29 mouse cellular contexts compared by ENCODE assay signal in the genomic region with DNA sequence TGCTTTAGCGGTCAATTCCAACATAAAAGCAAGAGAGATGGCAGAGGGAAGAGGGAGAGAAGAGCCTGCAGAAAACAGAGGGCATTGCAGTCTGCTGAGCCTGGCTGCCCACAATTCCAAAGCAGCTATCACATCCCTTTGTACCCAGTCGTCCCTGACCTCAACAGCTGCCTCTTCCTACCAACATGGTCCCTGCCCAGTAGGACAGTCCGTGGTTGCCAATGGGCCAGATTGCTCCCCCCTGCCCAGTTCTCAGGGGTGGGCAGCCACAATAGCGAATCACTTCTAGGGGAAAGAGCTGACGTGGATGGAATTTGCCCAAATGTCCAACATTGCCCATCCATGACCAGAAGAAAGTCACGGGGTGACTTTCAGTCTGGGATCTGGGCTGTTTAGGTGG.
DNase-seq lines count a peak whose midpoint lies in the region; ATAC-seq and TF ChIP-seq lines count a peak whose summit lies in the region.
"Had no signal": no experiment of that assay in that cellular context is flagged by ENCODE, and none has a peak within 500 bp of the region (broad histone marks: within the 10 kb centered on the region; RNA-seq: fewer than 3 reads in every experiment).

No protein-coding gene starts in this region.

- TF ChIP-seq CTCF in midbrain, postnatal 0 days (IDR thresholded peaks at IDR 0.05): no peak

- H3K4me3 ChIP-seq in forebrain, embryonic 11.5 days (ENCODE audit: low read depth, low read length): no peak overlapping the region
- no peak overlapping the region for H3K4me3 ChIP-seq in forebrain, embryonic 12.5 days (replicated peaks)
- H3K4me3 ChIP-seq in hindbrain, embryonic 16.5 days (ENCODE audit: low read length): no peak overlapping the region
- no peak overlapping the region for H3K4me3 ChIP-seq in hindbrain, embryonic 12.5 days
- no peak overlapping the region for H3K4me3 ChIP-seq in midbrain, postnatal 0 days (ENCODE audit: low read depth, low read length)
- no peak overlapping the region for H3K4me3 ChIP-seq in midbrain, embryonic 10.5 days
- H3K4me3 ChIP-seq: embryonic facial prominence, embryonic 10.5 days; embryonic facial prominence, embryonic 13.5 days; erythroblast, embryonic 14.5 days; heart, adult 2 months; heart, embryonic 10.5 days; heart, embryonic 13.5 days; hindbrain, embryonic 13.5 days had no signal

- H3K27ac ChIP-seq in forebrain, embryonic 11.5 days (ENCODE audit: low read depth, low read length): no peak overlapping the region
- no peak overlapping the region for H3K27ac ChIP-seq in forebrain, embryonic 12.5 days
- no peak overlapping the region for H3K27ac ChIP-seq in hindbrain, embryonic 16.5 days (ENCODE audit: low read depth, low read length)
- H3K27ac ChIP-seq in hindbrain, embryonic 12.5 days: no peak overlapping the region
- no peak overlapping the region for H3K27ac ChIP-seq in midbrain, postnatal 0 days (ENCODE audit: low read depth, low read length)
- H3K27ac ChIP-seq in midbrain, embryonic 10.5 days (replicated peaks): no peak overlapping the region
- H3K27ac ChIP-seq: embryonic facial prominence, embryonic 10.5 days; embryonic facial prominence, embryonic 13.5 days; heart, adult 2 months; heart, embryonic 10.5 days; heart, embryonic 13.5 days; hindbrain, embryonic 13.5 days had no signal

- H3K4me1 ChIP-seq in forebrain, embryonic 11.5 days (replicated peaks; ENCODE audit: control insufficient read depth, insufficient read depth, low read length): no peaks in the 10 kb centered on the region
- H3K4me1 ChIP-seq in forebrain, embryonic 12.5 days: no peaks in the 10 kb centered on the region
- H3K4me1 ChIP-seq in hindbrain, embryonic 16.5 days (ENCODE audit: control insufficient read depth, insufficient read depth, low read depth, low read length): no peaks in the 10 kb centered on the region
- H3K4me1 ChIP-seq in hindbrain, embryonic 12.5 days: no peaks in the 10 kb centered on the region
- H3K4me1 ChIP-seq in midbrain, postnatal 0 days (ENCODE audit: insufficient read depth, low read length): no peaks in the 10 kb centered on the region
- H3K4me1 ChIP-seq in midbrain, embryonic 10.5 days: no peaks in the 10 kb centered on the region
- H3K4me1 ChIP-seq: embryonic facial prominence, embryonic 10.5 days; embryonic facial prominence, embryonic 13.5 days; heart, embryonic 13.5 days; hindbrain, embryonic 13.5 days had no signal

- H3K4me2 ChIP-seq in forebrain, embryonic 11.5 days (ENCODE audit: low read depth, low read length, severe bottlenecking): no peak overlapping the region
- H3K4me2 ChIP-seq in forebrain, embryonic 12.5 days: no peak overlapping the region
- H3K4me2 ChIP-seq in hindbrain, embryonic 16.5 days (ENCODE audit: low read length): no peak overlapping the region
- H3K4me2 ChIP-seq in hindbrain, embryonic 12.5 days (replicated peaks): no peak overlapping the region
- no peak overlapping the region for H3K4me2 ChIP-seq in midbrain, postnatal 0 days (ENCODE audit: low read depth, low read length, poor library complexity, severe bottlenecking)
- H3K4me2 ChIP-seq: embryonic facial prominence, embryonic 13.5 days; heart, embryonic 13.5 days; hindbrain, embryonic 13.5 days had no signal

- peak; percentile 19 for DNase-seq in forebrain, embryonic 11.5 days (ENCODE audit: low spot score)
- DNase-seq in midbrain, postnatal 0 days (ENCODE audit: low spot score): peak; percentile 30
- no peak for DNase-seq in midbrain, embryonic 10.5 days (ENCODE audit: low spot score)
- DNase-seq: adrenal gland, adult 2 months; adrenal gland, postnatal 14 days; cerebellum, adult 11 months; cerebellum, adult 2 months; cerebellum, postnatal 25 days; embryo, embryonic 11 days; forebrain, postnatal 0 days; gastrocnemius, postnatal 10 days; gastrocnemius, postnatal 36 days; heart, adult 2 months; heart, postnatal 14 days; heart, postnatal 4 days; kidney, adult 18-20 months had no signal

- WGBS in forebrain, embryonic 11.5 days: 89% methylated on average over 6 of the region's 6 CpGs
- 87% methylated on average over 6 of the region's 6 CpGs for WGBS in forebrain, embryonic 12.5 days
- 75% methylated on average over 6 of the region's 6 CpGs for WGBS in hindbrain, embryonic 16.5 days
- WGBS in hindbrain, embryonic 12.5 days: 89% methylated on average over 6 of the region's 6 CpGs
- 87% methylated on average over 6 of the region's 6 CpGs for WGBS in midbrain, postnatal 0 days
- 90% methylated on average over 6 of the region's 6 CpGs for WGBS in midbrain, embryonic 10.5 days

- H3K27me3 ChIP-seq in forebrain, embryonic 11.5 days (ENCODE audit: control insufficient read depth, insufficient read depth, low read length): no peaks in the 10 kb centered on the region
- H3K27me3 ChIP-seq in forebrain, embryonic 12.5 days: no peaks in the 10 kb centered on the region
- no peaks in the 10 kb centered on the region for H3K27me3 ChIP-seq in hindbrain, embryonic 16.5 days (replicated peaks; ENCODE audit: control insufficient read depth, insufficient read depth, low read length)
- no peaks in the 10 kb centered on the region for H3K27me3 ChIP-seq in hindbrain, embryonic 12.5 days
- H3K27me3 ChIP-seq in midbrain, postnatal 0 days (ENCODE audit: insufficient read depth, low read length): no peaks in the 10 kb centered on the region
- no peaks in the 10 kb centered on the region for H3K27me3 ChIP-seq in midbrain, embryonic 10.5 days (ENCODE audit: low read depth, poor library complexity, severe bottlenecking)
- H3K27me3 ChIP-seq: embryonic facial prominence, embryonic 13.5 days; heart, embryonic 13.5 days; hindbrain, embryonic 13.5 days had no signal

- H3K36me3 ChIP-seq in forebrain, embryonic 11.5 days (ENCODE audit: control insufficient read depth, insufficient read depth, low read length): no peaks in the 10 kb centered on the region
- no peaks in the 10 kb centered on the region for H3K36me3 ChIP-seq in forebrain, embryonic 12.5 days (replicated peaks)
- H3K36me3 ChIP-seq in hindbrain, embryonic 16.5 days (ENCODE audit: control insufficient read depth, insufficient read depth, low read length): no peaks in the 10 kb centered on the region
- H3K36me3 ChIP-seq in hindbrain, embryonic 12.5 days: no peaks in the 10 kb centered on the region
- no peaks in the 10 kb centered on the region for H3K36me3 ChIP-seq in midbrain, postnatal 0 days (ENCODE audit: insufficient read depth, low read length)
- no peaks in the 10 kb centered on the region for H3K36me3 ChIP-seq in midbrain, embryonic 10.5 days
- H3K36me3 ChIP-seq: embryonic facial prominence, embryonic 10.5 days; embryonic facial prominence, embryonic 13.5 days; heart, embryonic 10.5 days; heart, embryonic 13.5 days had no signal

- H3K9me3 ChIP-seq in forebrain, embryonic 11.5 days (ENCODE audit: control insufficient read depth, low read length): no peaks in the 10 kb centered on the region
- no peaks in the 10 kb centered on the region for H3K9me3 ChIP-seq in forebrain, embryonic 12.5 days
- H3K9me3 ChIP-seq in hindbrain, embryonic 16.5 days (ENCODE audit: control insufficient read depth, low read length): no peaks in the 10 kb centered on the region
- H3K9me3 ChIP-seq in hindbrain, embryonic 12.5 days (replicated peaks): no peaks in the 10 kb centered on the region
- no peaks in the 10 kb centered on the region for H3K9me3 ChIP-seq in midbrain, postnatal 0 days (ENCODE audit: low read length)
- no peaks in the 10 kb centered on the region for H3K9me3 ChIP-seq in midbrain, embryonic 10.5 days (replicated peaks)
- H3K9me3 ChIP-seq: heart, embryonic 10.5 days; heart, embryonic 13.5 days; hindbrain, embryonic 13.5 days had no signal

- H3K9ac ChIP-seq in forebrain, embryonic 11.5 days (ENCODE audit: low read length): no peak overlapping the region
- H3K9ac ChIP-seq in forebrain, embryonic 12.5 days: no peak overlapping the region
- no peak overlapping the region for H3K9ac ChIP-seq in hindbrain, embryonic 16.5 days (ENCODE audit: low read depth, low read length)
- H3K9ac ChIP-seq in hindbrain, embryonic 12.5 days: no peak overlapping the region
- no peak overlapping the region for H3K9ac ChIP-seq in midbrain, postnatal 0 days (replicated peaks; ENCODE audit: low read length, poor library complexity, severe bottlenecking)
- H3K9ac ChIP-seq: embryonic facial prominence, embryonic 13.5 days; forebrain, postnatal 0 days; heart, embryonic 13.5 days; hindbrain, embryonic 13.5 days had no signal

- ATAC-seq in forebrain, embryonic 11.5 days (replicated peaks; ENCODE audit: low FRiP score): no peak
- no peak for ATAC-seq in forebrain, embryonic 12.5 days (ENCODE audit: low FRiP score)
- peak; percentile 82; the same call in 1 of the 2 replicates for ATAC-seq in hindbrain, embryonic 16.5 days
- ATAC-seq in hindbrain, embryonic 12.5 days (ENCODE audit: low FRiP score): no peak
- peak; percentile 38; the same call in 1 of the 2 replicates for ATAC-seq in midbrain, postnatal 0 days (ENCODE audit: low FRiP score)
- ATAC-seq: CD4-positive, CD25-positive, alpha-beta regulatory T cell, adult 4 months; forebrain, embryonic 14.5 days; forebrain, postnatal 0 days; inflammation-experienced regulatory T-cells, adult 6 months; intestine, embryonic 16.5 days had no signal

Comparison
In these comparisons a context has a peak if more than half of its experiments do, and no peak if none do; other contexts are left out.
1. ATAC-seq: peak in hindbrain, embryonic 16.5 days (single experiment) and midbrain, postnatal 0 days (single experiment); none in forebrain, embryonic 11.5 days (single experiment), forebrain, embryonic 12.5 days (single experiment) and hindbrain, embryonic 12.5 days (single experiment).